Mouse (Mus musculus): Measurements from ENCODE around the gene Phip. TPM values are rescaled to one million over a fixed set of nuclear protein-coding genes. Genes with fewer than 3 reads are reported as not detected.

Phip gene
- polyA plus RNA-seq (2014; fragmentation: Nextera tagmentation; extraction: Ambion mirVana), result 71.1 and 83.6 TPM in 2 replicates

GRCm38 (mm10) chr9:82975342-82976215 lies at the start of gene Phip:
Gene Phip, minus strand, starts transcription at chr9:82975516.
- peak; percentile 98 for DNase-seq (ENCODE audit: low spot score)
- H3K36me3 ChIP-seq (ENCODE audit: control insufficient read depth, insufficient read depth, low read length), result no peaks in the 10 kb centered on the region
- peaks cover 9% of the 10 kb centered on the region for H3K4me1 ChIP-seq (replicated peaks; ENCODE audit: control insufficient read depth, insufficient read depth, low read length)

GRCm38 (mm10) chr9:83023724-83024123 lies 48.4 kb upstream of the Phip start:
- Histone ChIP-seq H3K27me3 (replicated peaks; ENCODE audit: control insufficient read depth, insufficient read depth, low read length) (no peaks in the 10 kb centered on the region), H3K36me3 (ENCODE audit: control insufficient read depth, insufficient read depth, low read length) (no peaks in the 10 kb centered on the region), H3K4me2 (ENCODE audit: low read length) (no peak overlapping the region), H3K27ac (ENCODE audit: low read depth) (no peak overlapping the region), H3K4me3 (ENCODE audit: low read depth, low read length) (no peak overlapping the region), H3K9ac (ENCODE audit: low read length) (no peak overlapping the region), H3K9me3 (ENCODE audit: control insufficient read depth, low read length) (no peaks in the 10 kb centered on the region), H3K4me1 (replicated peaks; ENCODE audit: control insufficient read depth, insufficient read depth, low read length) (no peaks in the 10 kb centered on the region)
- ATAC-seq (replicated peaks; ENCODE audit: low FRiP score, low TSS enrichment, low read depth), result no peak
- no peak for DNase-seq (ENCODE audit: low spot score)
- 58% methylated on average over 6 of the region's 6 CpGs for WGBS

More at GRCm38 (mm10) chr9:82975342-82976215, at the start of gene Phip:
- no peaks in the 10 kb centered on the region for H3K27me3 ChIP-seq (replicated peaks; ENCODE audit: control insufficient read depth, insufficient read depth, low read length)
- peak; percentile 86 for ATAC-seq (replicated peaks; ENCODE audit: low FRiP score, low TSS enrichment, low read depth)
- under 1% methylated on average over 71 of the region's 79 CpGs for WGBS
- peak within 1 kb of the TSS; percentile 97 for H3K9ac ChIP-seq (ENCODE audit: low read length)
- peak within 1 kb of the TSS; percentile 80 for H3K4me2 ChIP-seq (ENCODE audit: low read length)
- no peaks in the 10 kb centered on the region for H3K9me3 ChIP-seq (ENCODE audit: control insufficient read depth, low read length)
- H3K4me3 ChIP-seq (ENCODE audit: low read depth, low read length), result peak within 1 kb of the TSS; percentile 90
- H3K27ac ChIP-seq (ENCODE audit: low read depth), result peak within 1 kb of the TSS; percentile 96

GRCm38 (mm10) chr9:83014516-83014915 lies 39.2 kb upstream of the Phip start:
- Histone ChIP-seq H3K9me3 (ENCODE audit: control insufficient read depth, low read length) (no peaks in the 10 kb centered on the region), H3K27ac (ENCODE audit: low read depth) (no peak overlapping the region), H3K27me3 (replicated peaks; ENCODE audit: control insufficient read depth, insufficient read depth, low read length) (no peaks in the 10 kb centered on the region), H3K4me1 (replicated peaks; ENCODE audit: control insufficient read depth, insufficient read depth, low read length) (no peaks in the 10 kb centered on the region), H3K9ac (ENCODE audit: low read length) (no peak overlapping the region), H3K4me3 (ENCODE audit: low read depth, low read length) (no peak overlapping the region), H3K4me2 (ENCODE audit: low read length) (no peak overlapping the region), H3K36me3 (ENCODE audit: control insufficient read depth, insufficient read depth, low read length) (no peaks in the 10 kb centered on the region)
- DNase-seq (ENCODE audit: low spot score) (no peak), ATAC-seq (replicated peaks; ENCODE audit: low FRiP score, low TSS enrichment, low read depth) (no peak)
- 59% methylated on average over 4 of the region's 4 CpGs for WGBS

GRCm38 (mm10) chr9:83008306-83008705 lies 33.0 kb upstream of the Phip start:
- no peaks in the 10 kb centered on the region for H3K4me1 ChIP-seq (replicated peaks; ENCODE audit: control insufficient read depth, insufficient read depth, low read length)
- WGBS, result 80% methylated on average over 1 of the region's 1 CpGs
- DNase-seq (ENCODE audit: low spot score) (no peak), ATAC-seq (replicated peaks; ENCODE audit: low FRiP score, low TSS enrichment, low read depth) (no peak)
- no peaks in the 10 kb centered on the region for H3K27me3 ChIP-seq (replicated peaks; ENCODE audit: control insufficient read depth, insufficient read depth, low read length)
- no peak overlapping the region for H3K9ac ChIP-seq (ENCODE audit: low read length)
- no peak overlapping the region for H3K4me3 ChIP-seq (ENCODE audit: low read depth, low read length)
- no peaks in the 10 kb centered on the region for H3K9me3 ChIP-seq (ENCODE audit: control insufficient read depth, low read length)
- no peak overlapping the region for H3K27ac ChIP-seq (ENCODE audit: low read depth)
- no peaks in the 10 kb centered on the region for H3K36me3 ChIP-seq (ENCODE audit: control insufficient read depth, insufficient read depth, low read length)
- H3K4me2 ChIP-seq (ENCODE audit: low read length), result no peak overlapping the region

- no peak for ATAC-seq (replicated peaks; ENCODE audit: low FRiP score, low TSS enrichment, low read depth)
- H3K4me3 ChIP-seq (ENCODE audit: low read depth, low read length), result no peak overlapping the region
- 90% methylated on average over 4 of the region's 4 CpGs for WGBS
- peaks cover 3% of the 10 kb centered on the region; the same call in 1 of the 2 replicates for H3K4me1 ChIP-seq (replicated peaks; ENCODE audit: control insufficient read depth, insufficient read depth, low read length)
- no peaks in the 10 kb centered on the region for H3K36me3 ChIP-seq (ENCODE audit: control insufficient read depth, insufficient read depth, low read length)
- no peak for DNase-seq (ENCODE audit: low spot score)
- H3K27me3 ChIP-seq (replicated peaks; ENCODE audit: control insufficient read depth, insufficient read depth, low read length), result no peaks in the 10 kb centered on the region
- no peak overlapping the region for H3K4me2 ChIP-seq (ENCODE audit: low read length)
- H3K9me3 ChIP-seq (ENCODE audit: control insufficient read depth, low read length), result no peaks in the 10 kb centered on the region
- no peak overlapping the region for H3K27ac ChIP-seq (ENCODE audit: low read depth)
- no peak overlapping the region for H3K9ac ChIP-seq (ENCODE audit: low read length)
Measured at GRCm38 (mm10) chr9:83001342-83001741, 26.0 kb upstream of the Phip start.

GRCm38 (mm10) chr9:82997765-82998500 lies 22.6 kb upstream of the Phip start:
- no peak for ATAC-seq (replicated peaks; ENCODE audit: low FRiP score, low TSS enrichment, low read depth)
- Histone ChIP-seq H3K36me3 (ENCODE audit: control insufficient read depth, insufficient read depth, low read length) (no peaks in the 10 kb centered on the region), H3K27me3 (replicated peaks; ENCODE audit: control insufficient read depth, insufficient read depth, low read length) (no peaks in the 10 kb centered on the region), H3K9ac (ENCODE audit: low read length) (no peak overlapping the region), H3K4me2 (ENCODE audit: low read length) (no peak overlapping the region), H3K27ac (ENCODE audit: low read depth) (no peak overlapping the region), H3K4me3 (ENCODE audit: low read depth, low read length) (no peak overlapping the region), H3K9me3 (ENCODE audit: control insufficient read depth, low read length) (no peaks in the 10 kb centered on the region), H3K4me1 (replicated peaks; ENCODE audit: control insufficient read depth, insufficient read depth, low read length) (peaks cover 3% of the 10 kb centered on the region; the same call in 1 of the 2 replicates)
- peak; percentile 53 for DNase-seq (ENCODE audit: low spot score)
- 41% methylated on average over 2 of the region's 2 CpGs for WGBS

GRCm38 (mm10) chr9:82976936-82977335 lies 1.6 kb upstream of the Phip start:
- peak overlapping the region; percentile 90; the same call in 1 of the 2 replicates for H3K4me3 ChIP-seq (ENCODE audit: low read depth, low read length)
- H3K27me3 ChIP-seq (replicated peaks; ENCODE audit: control insufficient read depth, insufficient read depth, low read length), result no peaks in the 10 kb centered on the region
- H3K27ac ChIP-seq (ENCODE audit: low read depth), result no peak overlapping the region; the same call in 1 of the 2 replicates
- peaks cover 7% of the 10 kb centered on the region for H3K4me1 ChIP-seq (replicated peaks; ENCODE audit: control insufficient read depth, insufficient read depth, low read length)
- peak overlapping the region; percentile 77 for H3K4me2 ChIP-seq (ENCODE audit: low read length)
- no peaks in the 10 kb centered on the region for H3K9me3 ChIP-seq (ENCODE audit: control insufficient read depth, low read length)
- WGBS, result 15% methylated on average over 5 of the region's 5 CpGs
- peak overlapping the region; percentile 97 for H3K9ac ChIP-seq (ENCODE audit: low read length)
- DNase-seq (ENCODE audit: low spot score), result no peak
- no peak for ATAC-seq (replicated peaks; ENCODE audit: low FRiP score, low TSS enrichment, low read depth)
- no peaks in the 10 kb centered on the region for H3K36me3 ChIP-seq (ENCODE audit: control insufficient read depth, insufficient read depth, low read length)

GRCm38 (mm10) chr9:82976219-82976618 lies 903 bp upstream of the Phip start:
- Histone ChIP-seq H3K9me3 (ENCODE audit: control insufficient read depth, low read length) (no peaks in the 10 kb centered on the region), H3K27ac (ENCODE audit: low read depth) (peak overlapping the region; percentile 96), H3K9ac (ENCODE audit: low read length) (peak overlapping the region; percentile 97), H3K27me3 (replicated peaks; ENCODE audit: control insufficient read depth, insufficient read depth, low read length) (no peaks in the 10 kb centered on the region), H3K36me3 (ENCODE audit: control insufficient read depth, insufficient read depth, low read length) (no peaks in the 10 kb centered on the region), H3K4me3 (ENCODE audit: low read depth, low read length) (peak overlapping the region; percentile 90), H3K4me2 (ENCODE audit: low read length) (peak overlapping the region; percentile 77), H3K4me1 (replicated peaks; ENCODE audit: control insufficient read depth, insufficient read depth, low read length) (peaks cover 9% of the 10 kb centered on the region)
- ATAC-seq (replicated peaks; ENCODE audit: low FRiP score, low TSS enrichment, low read depth), result no peak
- 1% methylated on average over 9 of the region's 9 CpGs for WGBS
- DNase-seq (ENCODE audit: low spot score), result no peak
